Mouse (Mus musculus): ENCODE data around the gene Foxc1.

Gene Foxc1

DNA sequence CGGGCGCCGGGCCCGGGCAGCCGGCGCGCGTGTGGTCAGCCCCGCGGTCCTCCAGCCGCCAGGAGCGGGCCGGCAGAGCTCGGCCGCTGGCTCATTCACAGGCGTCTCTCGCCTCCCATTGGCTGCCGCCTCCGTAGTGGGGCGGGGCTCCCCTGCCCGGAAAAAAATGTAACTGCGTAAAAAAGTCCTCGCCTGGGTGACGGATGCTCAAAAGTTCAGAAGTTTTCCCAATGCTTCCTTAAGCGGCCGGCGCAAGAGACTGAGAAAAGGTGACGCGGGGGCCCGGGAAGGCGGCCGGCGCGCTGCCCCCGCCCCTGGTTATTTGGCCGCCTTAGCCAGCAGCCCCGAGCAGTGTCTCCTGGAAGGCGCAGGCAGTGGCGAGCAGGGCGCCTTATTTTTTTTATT lies at the start of gene Foxc1:
Foxc1 (plus strand) TSS at position 206 of the 405 bp plus-strand sequence.
- in situ Hi-C loops (cut with MboI; ENCODE audit: low sequenced_read_pairs), result no loop called here

DNA sequence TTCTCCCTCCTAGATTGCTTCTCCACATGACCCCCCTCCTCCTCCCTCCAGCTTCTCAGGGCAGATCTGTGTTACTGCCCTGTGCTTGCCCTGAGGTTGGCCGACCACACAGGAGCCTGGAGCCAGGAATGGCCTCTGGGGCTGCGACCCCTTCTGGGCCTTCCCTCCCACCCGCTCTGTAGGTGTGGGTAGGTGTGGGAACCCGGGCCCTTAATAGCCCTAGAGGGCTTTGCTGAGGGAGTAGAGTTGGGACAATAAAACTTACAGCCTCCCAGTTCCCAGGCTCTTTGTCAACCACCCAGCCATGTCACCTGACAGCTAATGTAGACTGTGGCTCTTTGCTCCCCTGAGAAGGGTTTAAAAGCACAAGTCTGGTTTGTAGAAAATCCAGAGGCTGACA lies 46.0 kb upstream of the Foxc1 start:
- in situ Hi-C loops (cut with MboI; ENCODE audit: low sequenced_read_pairs), result no loop called here

DNA sequence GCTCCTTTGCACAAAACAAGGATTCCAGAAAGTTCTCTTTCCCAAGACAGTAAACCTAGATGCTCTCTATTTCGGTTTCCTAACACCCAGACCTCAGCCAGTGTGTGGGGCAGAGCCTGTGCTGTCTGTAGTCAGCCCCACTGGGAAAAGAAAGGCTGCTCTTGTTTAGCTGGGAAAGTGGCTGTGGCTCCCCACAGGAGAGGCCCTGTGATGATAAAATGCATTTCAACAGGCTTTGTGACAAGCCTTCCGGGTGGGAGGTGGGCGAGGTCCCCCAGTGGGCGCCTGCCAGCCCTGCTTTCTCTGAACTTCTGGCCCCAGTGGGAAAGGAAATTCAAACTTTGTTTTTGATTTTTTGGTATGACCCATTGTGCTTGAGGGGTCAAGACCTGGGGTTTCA lies 45.4 kb upstream of the Foxc1 start:
- in situ Hi-C loops (cut with MboI; ENCODE audit: low sequenced_read_pairs), result no loop called here

DNA sequence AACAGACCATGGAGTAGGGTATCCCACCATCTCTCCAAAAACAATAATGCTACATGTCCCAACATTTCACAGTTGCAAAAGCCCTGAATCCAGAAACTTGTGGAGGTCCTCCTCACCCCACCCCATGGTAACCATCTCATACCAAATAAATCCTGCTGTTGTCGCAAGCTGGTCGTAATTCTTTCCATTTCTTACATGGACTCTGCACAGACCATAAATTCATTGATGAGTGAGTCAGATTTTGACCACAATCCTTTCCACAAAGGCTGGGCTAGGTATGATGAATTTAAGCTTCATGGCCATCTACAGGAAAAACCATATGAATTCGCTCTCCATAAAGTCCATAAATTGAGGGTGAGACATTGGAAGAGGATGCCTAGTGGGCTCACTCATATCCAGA lies 42.0 kb upstream of the Foxc1 start:
- in situ Hi-C loops (cut with MboI; ENCODE audit: low sequenced_read_pairs), result no loop called here

DNA sequence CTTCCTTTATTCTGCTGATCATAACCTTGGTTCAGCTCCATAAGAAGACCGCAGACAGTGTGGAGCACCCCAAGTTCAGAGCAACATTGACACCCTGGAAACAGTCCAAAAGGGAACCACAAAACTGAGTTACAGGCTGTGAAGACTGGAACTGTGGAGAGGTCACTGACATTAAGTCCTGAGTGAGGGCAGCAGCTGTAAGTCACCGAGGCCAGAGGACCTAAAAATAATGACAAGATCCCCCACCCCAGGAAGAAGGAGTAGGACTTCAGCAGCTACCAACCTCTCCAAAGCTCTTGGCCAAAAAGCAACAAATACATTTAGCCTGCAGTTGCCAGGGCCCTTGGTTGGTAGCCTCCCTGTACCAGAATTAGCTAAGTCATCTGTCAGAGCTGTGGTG lies 40.9 kb upstream of the Foxc1 start:
- in situ Hi-C loops (cut with MboI; ENCODE audit: low sequenced_read_pairs), result no loop called here

DNA sequence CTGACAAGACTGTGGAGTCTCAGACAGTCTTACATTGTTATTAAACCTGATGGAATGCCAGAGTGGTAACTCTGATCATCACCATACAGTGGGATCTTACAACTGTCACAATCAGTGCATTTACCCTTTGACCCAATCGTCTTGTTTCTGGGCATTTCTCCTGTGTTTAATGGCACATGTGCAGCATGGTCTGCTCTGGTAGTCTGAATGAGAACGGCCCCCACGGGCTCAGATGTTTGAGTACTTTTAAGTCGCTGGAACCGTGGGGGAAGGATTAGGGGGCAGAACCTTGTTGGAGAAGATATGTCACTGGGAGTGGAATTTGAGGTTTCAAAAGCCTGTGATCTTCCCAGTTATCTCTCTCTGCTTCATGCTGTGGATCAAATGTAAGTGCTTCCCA lies 33.6 kb upstream of the Foxc1 start:
- in situ Hi-C loops (cut with MboI; ENCODE audit: low sequenced_read_pairs), result no loop called here

DNA sequence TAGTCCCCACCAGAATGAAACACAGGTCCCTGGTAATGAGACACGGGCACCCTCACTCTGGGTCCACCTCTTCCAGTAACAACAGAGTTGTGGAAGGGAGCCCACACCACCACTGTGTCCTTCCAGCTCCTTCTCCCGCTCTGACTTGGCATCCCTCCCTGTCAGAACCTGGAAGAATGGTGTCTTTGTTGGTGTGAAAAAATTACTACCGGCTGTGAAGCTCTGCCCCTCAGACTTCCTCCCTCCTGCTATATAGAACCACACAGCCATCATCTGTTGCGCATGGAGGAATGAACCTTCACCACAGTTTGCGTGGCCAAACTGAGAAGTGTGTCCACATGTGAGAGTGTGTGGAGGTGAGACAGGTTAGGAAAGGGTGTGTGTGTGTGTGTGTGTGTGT lies 30.7 kb upstream of the Foxc1 start:
- in situ Hi-C loops (cut with MboI; ENCODE audit: low sequenced_read_pairs), result loop anchor here (25.0 kb wide), 1 partner anchor 912 kb away; no protein-coding TSS in a partner anchor

DNA sequence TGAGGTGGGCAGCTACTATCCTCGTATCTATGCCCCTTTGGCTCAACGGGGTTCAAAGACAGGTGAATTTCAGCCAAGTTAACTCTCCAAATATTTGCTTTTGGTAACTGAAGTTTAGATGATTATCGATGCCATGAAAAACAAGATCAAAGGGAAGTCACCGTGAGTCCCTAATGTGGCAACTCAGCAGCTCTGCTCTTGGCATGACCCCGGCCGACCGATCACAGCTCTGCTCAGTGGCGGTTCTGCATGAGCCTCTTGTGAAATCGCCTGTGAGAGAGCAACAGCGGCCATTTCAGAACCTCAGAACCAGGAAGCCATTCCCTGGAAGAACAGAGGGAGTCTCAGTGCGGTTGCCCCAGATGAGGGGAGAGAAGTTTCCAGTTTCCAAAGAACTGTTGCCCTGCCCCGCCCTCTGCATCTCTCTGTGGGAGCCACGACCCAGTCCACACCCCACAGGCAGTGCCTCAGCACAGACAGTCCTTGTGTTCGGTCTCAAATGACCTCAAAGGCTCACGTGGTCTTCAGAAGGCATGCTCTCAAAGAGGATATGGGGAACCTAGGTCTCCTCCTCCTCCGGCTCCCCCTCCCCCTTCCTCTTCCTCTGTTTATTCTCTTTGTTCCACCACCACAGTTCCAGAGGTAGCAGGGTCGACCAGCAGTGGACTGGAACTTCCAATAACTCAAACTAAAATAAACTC lies 27.0 kb upstream of the Foxc1 start:
- in situ Hi-C loops (cut with MboI; ENCODE audit: low sequenced_read_pairs), result loop anchor here (25.0 kb wide), 1 partner anchor 908 kb away; no protein-coding TSS in a partner anchor

DNA sequence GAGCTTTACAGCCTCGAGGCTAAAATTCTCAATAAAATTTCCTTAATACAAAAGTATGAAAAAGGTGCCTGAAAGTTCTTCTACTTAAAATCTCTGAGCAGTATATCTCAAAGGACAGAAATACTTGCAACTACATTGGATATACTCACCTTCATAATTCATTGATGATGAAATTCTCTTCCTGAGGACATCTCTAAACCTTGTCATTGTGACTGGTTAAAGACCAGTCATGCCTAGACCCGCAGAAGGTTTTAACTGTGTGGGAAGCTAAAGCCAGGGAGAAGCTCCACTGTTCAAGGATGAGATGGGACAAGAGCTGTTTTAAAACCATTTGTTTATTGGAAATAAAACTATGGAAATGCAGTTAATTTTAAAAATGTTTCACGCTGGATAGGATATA lies 26.1 kb upstream of the Foxc1 start:
- in situ Hi-C loops (cut with MboI; ENCODE audit: low sequenced_read_pairs), result loop anchor here (10.0 to 25.0 kb wide), 2 partner anchors 625 to 907 kb away; no protein-coding TSS in a partner anchor

DNA sequence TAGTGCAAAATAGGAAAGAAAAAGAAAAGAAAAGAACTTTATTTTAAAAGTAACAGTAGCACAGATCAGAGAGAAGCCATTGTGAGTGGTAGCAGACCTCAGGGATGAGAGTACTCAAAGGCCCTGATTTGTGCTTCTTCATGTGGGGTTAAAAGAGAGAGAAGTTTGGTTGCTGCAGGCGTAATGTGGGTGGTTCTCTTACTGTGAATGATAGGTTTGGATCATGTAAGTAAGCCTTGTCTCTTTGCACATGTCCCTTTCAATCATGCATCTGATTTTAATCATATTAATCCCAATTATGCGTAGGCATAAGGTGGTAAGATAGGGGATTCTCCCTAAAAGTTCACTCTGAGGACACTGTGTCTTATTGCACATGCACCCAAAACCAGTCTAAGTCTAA lies 24.4 kb upstream of the Foxc1 start:
- in situ Hi-C loops (cut with MboI; ENCODE audit: low sequenced_read_pairs), result loop anchor here (10.0 to 25.0 kb wide), 2 partner anchors 623 to 905 kb away; no protein-coding TSS in a partner anchor

DNA sequence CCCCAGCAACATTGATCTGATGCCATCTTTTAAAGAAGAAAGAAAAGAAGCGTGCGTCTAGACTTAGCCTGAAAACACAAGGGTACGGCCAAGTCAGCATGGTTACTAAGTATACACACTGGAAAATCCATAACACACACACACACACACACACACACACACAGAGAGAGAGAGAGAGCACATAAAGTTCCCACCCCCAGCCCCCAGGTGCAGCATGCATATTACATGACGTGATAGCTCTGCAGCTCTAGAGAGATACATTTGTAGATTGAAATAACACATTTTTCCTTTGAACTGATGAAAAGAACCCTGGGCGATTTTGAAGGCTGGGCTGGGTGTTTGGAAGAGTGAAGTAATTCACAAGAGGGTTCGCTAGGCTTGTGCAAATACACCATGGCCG lies 21.7 kb upstream of the Foxc1 start:
- in situ Hi-C loops (cut with MboI; ENCODE audit: low sequenced_read_pairs), result loop anchor here (10.0 to 25.0 kb wide), 2 partner anchors 620 to 903 kb away; no protein-coding TSS in a partner anchor

DNA sequence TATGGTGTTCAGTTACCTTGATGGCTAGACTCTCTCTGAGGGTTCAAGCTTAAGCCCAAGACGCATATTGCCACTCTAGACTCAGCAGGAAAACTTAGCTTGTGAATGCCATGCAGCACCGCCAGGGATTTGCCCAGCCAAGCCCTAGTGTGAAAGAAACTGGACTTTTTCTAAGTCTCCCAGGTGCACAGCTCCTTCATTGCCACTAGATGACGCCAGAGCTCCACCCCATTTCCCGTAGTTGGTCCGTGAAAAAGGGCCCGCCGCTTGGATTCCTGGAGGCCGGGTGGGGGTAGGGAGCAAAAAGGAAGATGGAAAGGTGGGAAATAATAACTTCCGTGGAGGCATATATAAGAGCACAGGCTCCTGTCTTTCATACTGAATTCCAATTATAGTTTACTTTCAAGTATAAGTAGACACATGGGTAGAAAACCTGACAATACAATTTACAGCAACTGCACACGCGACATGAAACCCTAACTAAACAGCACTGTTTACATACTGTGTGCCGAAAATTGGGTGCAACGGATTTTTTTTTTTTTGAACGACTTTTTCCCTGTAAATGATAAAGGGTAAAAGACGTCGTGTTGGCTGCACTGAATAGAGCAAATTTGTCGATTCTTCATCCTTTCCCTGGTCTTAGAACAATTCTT lies 13.8 kb upstream of the Foxc1 start:
- in situ Hi-C loops (cut with MboI; ENCODE audit: low sequenced_read_pairs), result loop anchor here (10.0 to 25.0 kb wide), 2 partner anchors 422 to 895 kb away; no protein-coding TSS in a partner anchor

DNA sequence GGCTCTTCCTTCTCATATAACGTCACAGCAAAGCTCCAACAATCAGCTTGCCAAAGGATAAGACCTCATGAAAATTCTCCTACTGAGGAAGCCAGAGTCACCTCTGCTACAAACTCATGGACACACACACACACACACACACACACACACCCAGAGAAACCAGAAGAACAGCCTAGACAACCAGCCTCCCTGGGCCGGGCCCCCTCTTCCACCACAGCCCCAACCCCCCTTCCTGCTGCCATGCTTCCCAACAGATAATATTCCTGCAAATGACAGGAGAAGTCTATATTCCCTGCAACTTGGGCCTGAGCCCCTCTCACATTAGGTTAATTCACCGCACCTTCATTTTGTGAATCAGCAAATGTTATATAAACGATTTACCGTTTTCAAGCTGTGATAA lies 13.3 kb upstream of the Foxc1 start:
- in situ Hi-C loops (cut with MboI; ENCODE audit: low sequenced_read_pairs), result loop anchor here (10.0 to 25.0 kb wide), 2 partner anchors 422 to 894 kb away; no protein-coding TSS in a partner anchor

DNA sequence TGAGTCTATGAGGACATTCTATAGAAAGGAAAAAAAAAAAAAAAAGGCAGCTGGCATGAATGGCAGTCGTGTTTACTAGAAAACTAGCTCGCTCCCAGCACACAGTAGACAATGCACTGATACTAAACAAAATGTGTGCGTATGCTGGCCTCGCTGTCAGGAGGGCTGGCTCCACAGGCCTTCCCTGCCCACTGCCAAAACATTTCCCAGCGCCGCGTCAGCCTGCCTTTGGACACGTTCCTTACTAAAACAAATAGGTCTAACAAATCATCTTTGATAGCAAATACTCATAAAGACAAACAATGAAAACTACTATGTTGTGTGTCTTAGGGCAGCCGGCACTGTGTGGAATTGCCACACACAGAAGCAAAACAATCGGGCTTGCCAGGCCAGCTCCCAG lies 9.1 kb upstream of the Foxc1 start:
- in situ Hi-C loops (cut with MboI; ENCODE audit: low sequenced_read_pairs), result loop anchor here (10.0 to 25.0 kb wide), 2 partner anchors 417 to 890 kb away; no protein-coding TSS in a partner anchor

DNA sequence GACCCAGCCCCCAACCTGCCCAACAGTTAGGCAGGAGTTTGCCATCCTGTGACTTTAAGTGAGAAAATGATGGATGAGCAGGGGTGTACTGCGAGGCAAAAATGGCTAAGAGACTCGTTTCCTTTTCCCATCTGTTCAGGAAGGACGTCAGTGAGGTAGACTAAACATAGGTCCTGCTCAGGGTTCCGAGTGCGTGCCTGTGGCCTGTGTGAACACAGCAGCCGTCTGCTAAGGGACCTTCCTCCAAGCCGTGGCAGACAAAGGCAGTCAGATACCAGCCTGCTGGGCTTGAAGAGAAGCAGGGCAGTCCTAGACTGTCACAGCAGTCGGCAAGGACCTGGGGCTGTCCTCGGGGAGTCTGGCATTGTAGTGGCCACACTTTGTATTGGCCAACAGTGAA lies 8.4 kb upstream of the Foxc1 start:
- in situ Hi-C loops (cut with MboI; ENCODE audit: low sequenced_read_pairs), result loop anchor here (10.0 to 25.0 kb wide), 2 partner anchors 417 to 889 kb away; no protein-coding TSS in a partner anchor

DNA sequence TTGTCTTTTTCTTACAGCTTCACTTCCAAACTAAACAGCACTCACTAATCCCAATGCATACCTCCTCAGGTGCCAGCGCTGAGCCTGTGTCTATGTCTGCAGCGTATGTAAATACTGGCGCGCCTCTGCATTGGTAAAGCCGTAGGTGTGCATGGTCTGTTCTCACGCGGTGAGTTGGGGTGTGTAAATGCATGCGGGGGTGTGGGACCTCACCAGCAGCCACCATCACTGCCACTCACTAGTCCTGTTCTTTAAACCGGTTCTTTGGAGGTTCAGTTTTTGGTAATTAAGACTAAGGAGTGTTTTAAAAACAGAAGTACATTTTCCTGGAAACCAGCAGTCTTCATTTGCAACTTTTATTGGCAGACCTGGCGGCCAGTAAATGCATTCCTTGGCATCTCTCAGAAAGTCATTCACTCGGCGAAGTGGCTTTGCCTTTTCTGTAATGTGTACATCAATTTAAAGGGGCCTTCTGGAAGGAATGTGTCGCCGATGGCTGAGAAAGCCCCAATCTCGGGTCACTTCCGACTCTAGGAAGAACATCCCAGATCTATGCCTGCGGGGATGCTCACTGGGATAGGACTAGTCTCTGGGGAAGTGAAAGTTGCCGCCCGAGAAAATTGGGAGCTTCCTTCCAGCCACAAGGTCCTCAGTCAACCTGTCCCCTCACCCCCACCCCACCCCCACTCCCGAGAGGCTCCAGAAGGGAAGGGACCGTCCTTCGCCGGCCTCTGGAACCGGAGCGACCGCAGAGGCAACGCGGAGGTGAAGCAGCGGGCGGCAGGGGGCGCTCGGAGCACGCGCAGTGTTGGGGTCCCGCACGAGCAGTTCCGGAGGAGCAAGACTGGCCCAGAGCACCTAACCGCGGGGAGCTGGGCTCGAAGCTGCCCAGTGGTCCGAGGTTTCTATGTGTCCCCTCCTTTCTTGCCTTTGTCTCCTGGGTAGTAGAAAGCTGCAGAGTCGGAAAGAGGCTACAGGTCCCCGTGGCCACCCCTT lies 5.6 kb upstream of the Foxc1 start:
- in situ Hi-C loops (cut with MboI; ENCODE audit: low sequenced_read_pairs), result no loop called here

DNA sequence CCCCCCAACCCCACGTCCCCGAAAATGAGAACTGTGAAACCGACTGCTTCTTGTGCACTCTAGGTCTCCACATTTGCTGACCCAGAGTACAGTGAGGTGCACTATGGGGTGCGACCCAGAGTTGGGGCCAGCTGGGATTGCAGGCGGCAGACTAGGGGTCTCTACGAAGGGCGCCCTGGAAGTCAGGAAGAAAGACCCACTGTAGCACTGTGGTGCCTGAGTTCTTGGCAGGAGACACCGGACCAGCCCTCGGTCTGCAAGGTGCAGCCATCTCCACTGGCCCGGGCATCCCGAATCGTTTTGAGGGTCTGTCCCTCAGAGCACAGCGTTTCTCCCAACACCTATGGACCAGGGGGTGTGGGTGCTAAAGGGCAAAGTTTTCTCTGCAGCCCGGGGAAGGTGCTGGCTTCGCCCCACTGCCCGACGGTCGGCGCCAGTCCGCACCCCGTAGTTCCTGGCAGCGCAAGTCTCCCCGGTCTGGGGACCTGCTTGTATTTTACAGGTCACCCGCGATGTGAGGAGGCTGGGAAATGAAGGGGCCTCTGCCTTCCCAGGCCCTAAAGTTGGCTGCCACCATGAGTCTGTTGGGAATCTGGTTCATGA lies 4.6 kb upstream of the Foxc1 start:
- in situ Hi-C loops (cut with MboI; ENCODE audit: low sequenced_read_pairs), result no loop called here

DNA sequence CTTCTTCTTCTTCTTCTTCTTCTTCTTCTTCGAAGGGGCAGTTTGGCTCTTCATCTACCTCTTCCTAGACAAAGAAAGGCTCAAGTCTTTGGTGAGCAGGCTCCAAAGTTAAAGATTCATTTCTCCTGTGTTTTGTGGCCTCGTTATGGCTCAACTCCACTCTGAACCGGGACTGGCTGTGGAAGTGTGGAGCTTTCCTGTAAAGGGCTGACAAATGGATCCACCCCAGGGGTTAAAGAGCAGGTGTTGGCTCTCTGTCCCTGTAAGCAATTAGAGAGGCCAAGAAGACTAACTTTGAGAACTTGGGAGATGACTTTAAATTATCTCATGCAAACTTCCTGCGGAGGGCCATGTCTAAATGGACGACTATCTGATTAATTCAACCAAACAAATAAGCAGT lies 4.0 kb upstream of the Foxc1 start:
- in situ Hi-C loops (cut with MboI; ENCODE audit: low sequenced_read_pairs), result no loop called here

DNA sequence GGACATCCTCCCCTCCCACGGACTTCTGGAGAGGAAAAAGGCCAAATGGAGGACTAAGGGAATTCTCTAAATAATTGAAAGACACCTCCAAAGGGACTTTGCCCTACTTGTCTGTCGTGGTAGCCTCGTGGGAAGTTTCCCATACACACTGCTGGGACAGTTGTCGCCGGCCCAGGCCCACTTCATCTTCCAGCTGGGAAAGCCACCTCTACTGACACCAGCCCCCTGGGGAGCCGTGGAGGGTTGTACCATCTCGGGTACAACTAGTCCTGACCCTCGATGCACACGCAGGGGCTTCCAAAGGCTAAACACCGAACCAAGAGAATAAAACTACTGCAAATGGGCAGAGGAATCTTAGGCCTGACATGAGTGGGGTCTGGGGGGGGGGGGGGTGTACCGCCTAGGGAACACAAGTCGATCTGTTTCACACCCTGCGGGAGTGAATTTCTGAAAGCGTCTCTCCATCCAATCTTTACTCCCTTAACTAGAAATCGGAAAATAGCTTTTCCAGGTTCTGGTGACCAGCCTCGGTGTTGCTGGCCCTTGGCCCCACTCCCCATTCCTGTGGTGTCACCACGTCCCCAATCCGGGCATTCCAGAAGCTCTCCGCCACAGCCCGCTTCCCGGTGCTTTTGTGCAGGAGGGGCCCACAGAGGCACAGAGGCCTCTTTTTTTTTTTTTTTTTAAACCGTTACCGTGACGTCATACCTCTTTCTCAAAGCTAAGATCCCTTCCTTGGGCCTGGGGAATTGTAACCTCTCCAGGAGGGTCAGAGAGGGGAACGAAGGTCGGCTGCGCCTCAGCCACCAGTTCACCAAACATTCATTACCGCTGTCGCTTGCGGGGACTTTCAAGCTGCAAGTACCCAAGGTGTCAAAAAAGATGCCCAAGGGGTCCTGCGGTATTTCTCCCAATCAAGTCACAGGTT lies 3.0 kb upstream of the Foxc1 start:
- in situ Hi-C loops (cut with MboI; ENCODE audit: low sequenced_read_pairs), result no loop called here

All from CH12F3 (cell line).